Mouse (Mus musculus) embryonic fibroblast, embryonic 13.5 days (primary cell): ENCODE data around the gene Ssh1.

ENCODE experiments used
- CTCF ChIP-seq: IDR thresholded peaks from 2 replicates; pipeline ENCODE4 v1.5.1; 2011; ENCODE audit warnings: mild to moderate bottlenecking, control low read depth, low read length, moderate library complexity, borderline replicate concordance; ENCODE audit not compliant: insufficient read depth
- POLR2A ChIP-seq: IDR thresholded peaks from 2 replicates; pipeline ENCODE4 v1.6.1; 2011; ENCODE audit warnings: low read depth, mild to moderate bottlenecking, control low read depth, low read length, moderate library complexity

DNA sequence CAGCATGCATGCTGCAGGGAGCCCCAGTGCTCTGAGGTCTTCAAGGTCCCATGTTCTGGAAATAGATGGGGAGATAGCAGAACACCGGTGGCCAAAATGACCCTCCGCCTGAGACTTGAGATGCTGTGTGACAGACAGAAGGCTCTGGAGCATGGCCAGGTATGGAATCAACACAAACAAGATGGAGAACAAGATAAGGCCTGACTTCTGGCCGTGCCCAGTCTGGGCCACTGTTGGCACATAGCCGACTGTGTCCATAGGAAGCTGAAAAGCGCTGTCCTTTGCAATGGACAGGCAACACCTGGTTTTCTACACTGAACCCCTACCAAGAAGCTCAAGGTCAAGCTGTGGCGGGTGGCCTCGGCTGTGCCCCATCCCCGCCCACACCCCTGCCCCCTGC, 19.9 kb downstream of the Ssh1 start:
- TF ChIP-seq POLR2A = no peak
- no peak for TF ChIP-seq CTCF
